10 mouse cellular contexts compared by ENCODE assay signal in genomic region chr14:57533214-57533613, GRCm38 (mm10). TPM values are rescaled to one million over a fixed set of nuclear protein-coding genes. Genes with fewer than 3 reads are reported as not detected.
DNase-seq lines count a peak whose midpoint lies in the region; ATAC-seq and TF ChIP-seq lines count a peak whose summit lies in the region.
"Had no signal": no experiment of that assay in that cellular context is flagged by ENCODE, and none has a peak within 500 bp of the region (broad histone marks: within the 10 kb centered on the region; RNA-seq: fewer than 3 reads in every experiment).

No protein-coding gene starts in this region.

- no peak overlapping the region for H3K27ac ChIP-seq in hindbrain, postnatal 0 days
- no peak overlapping the region for H3K27ac ChIP-seq in hindbrain, embryonic 12.5 days
- no peak overlapping the region for H3K27ac ChIP-seq in neural tube, embryonic 11.5 days (ENCODE audit: low read depth, low read length)
- H3K27ac ChIP-seq in hindbrain, embryonic 16.5 days (ENCODE audit: low read depth, low read length) = no peak overlapping the region
- H3K27ac ChIP-seq: limb, embryonic 15.5 days had no signal

- ATAC-seq in hindbrain, postnatal 0 days = no peak
- no peak for ATAC-seq in hindbrain, embryonic 12.5 days (ENCODE audit: low FRiP score)
- ATAC-seq in G1E (ENCODE audit: extremely low read depth, insufficient number of reproducible peaks, low FRiP score, poor library complexity, severe bottlenecking) = peak; percentile 19; the same call in 1 of the 2 replicates
- ATAC-seq in neural tube, embryonic 11.5 days (ENCODE audit: insufficient read depth, low FRiP score, low TSS enrichment) = no peak
- ATAC-seq in hindbrain, embryonic 16.5 days = no peak

- H3K9me3 ChIP-seq in hindbrain, postnatal 0 days (ENCODE audit: low read length) = no peaks in the 10 kb centered on the region
- no peaks in the 10 kb centered on the region for H3K9me3 ChIP-seq in hindbrain, embryonic 12.5 days (replicated peaks)
- H3K9me3 ChIP-seq in G1E (replicated peaks) = no peaks in the 10 kb centered on the region
- no peaks in the 10 kb centered on the region for H3K9me3 ChIP-seq in neural tube, embryonic 11.5 days (ENCODE audit: control insufficient read depth, low read length)
- no peaks in the 10 kb centered on the region for H3K9me3 ChIP-seq in hindbrain, embryonic 16.5 days (ENCODE audit: control insufficient read depth, low read length)
- H3K9me3 ChIP-seq: limb, embryonic 15.5 days; stomach, embryonic 15.5 days had no signal

- H3K9ac ChIP-seq in hindbrain, postnatal 0 days (replicated peaks; ENCODE audit: low read length) = no peak overlapping the region
- no peak overlapping the region for H3K9ac ChIP-seq in hindbrain, embryonic 12.5 days
- no peak overlapping the region for H3K9ac ChIP-seq in neural tube, embryonic 11.5 days (ENCODE audit: low read length)
- H3K9ac ChIP-seq in hindbrain, embryonic 16.5 days (ENCODE audit: low read depth, low read length) = no peak overlapping the region
- H3K9ac ChIP-seq: limb, embryonic 15.5 days; stomach, embryonic 15.5 days had no signal

- 51% methylated on average over 3 of the region's 3 CpGs for WGBS in hindbrain, postnatal 0 days
- WGBS in hindbrain, embryonic 12.5 days = 36% methylated on average over 3 of the region's 3 CpGs
- WGBS in neural tube, embryonic 11.5 days = 33% methylated on average over 3 of the region's 3 CpGs
- 39% methylated on average over 3 of the region's 3 CpGs for WGBS in hindbrain, embryonic 16.5 days

- DNase-seq in hindbrain, postnatal 0 days (ENCODE audit: low spot score) = peak; percentile 43
- DNase-seq in 3T3-L1 (ENCODE audit: low read depth, low spot score) (peak; percentile 50), G1E (ENCODE audit: low spot score) (no peak)
- peak; percentile 66 to 67 for DNase-seq in cerebellum, postnatal 36 days
- DNase-seq in kidney, postnatal 10 days = peak; percentile 79
- DNase-seq in neural tube, embryonic 11.5 days (ENCODE audit: low spot score) = peak; percentile 53

- H3K36me3 ChIP-seq in hindbrain, postnatal 0 days (ENCODE audit: insufficient read depth, low read length) = no peaks in the 10 kb centered on the region
- H3K36me3 ChIP-seq in hindbrain, embryonic 12.5 days = no peaks in the 10 kb centered on the region
- no peaks in the 10 kb centered on the region for H3K36me3 ChIP-seq in G1E (replicated peaks)
- H3K36me3 ChIP-seq in neural tube, embryonic 11.5 days (ENCODE audit: control insufficient read depth, insufficient read depth, low read length) = no peaks in the 10 kb centered on the region
- H3K36me3 ChIP-seq in hindbrain, embryonic 16.5 days (ENCODE audit: control insufficient read depth, insufficient read depth, low read length) = no peaks in the 10 kb centered on the region
- H3K36me3 ChIP-seq: limb, embryonic 15.5 days; stomach, embryonic 15.5 days had no signal

- H3K27me3 ChIP-seq in hindbrain, postnatal 0 days (ENCODE audit: insufficient read depth, low read length) = no peaks in the 10 kb centered on the region
- H3K27me3 ChIP-seq in hindbrain, embryonic 12.5 days = peaks cover 18% of the 10 kb centered on the region
- H3K27me3 ChIP-seq in G1E (ENCODE audit: insufficient read depth, low read length) = peaks cover 76% of the 10 kb centered on the region
- H3K27me3 ChIP-seq in neural tube, embryonic 11.5 days (ENCODE audit: control insufficient read depth, insufficient read depth, low read length) = peaks cover 4% of the 10 kb centered on the region
- H3K27me3 ChIP-seq in hindbrain, embryonic 16.5 days (replicated peaks; ENCODE audit: control insufficient read depth, insufficient read depth, low read length) = no peaks in the 10 kb centered on the region
- H3K27me3 ChIP-seq: limb, embryonic 15.5 days; stomach, embryonic 15.5 days had no signal

- H3K4me3 ChIP-seq in hindbrain, postnatal 0 days (ENCODE audit: low read length) = no peak overlapping the region
- H3K4me3 ChIP-seq in hindbrain, embryonic 12.5 days = no peak overlapping the region
- no peak overlapping the region for H3K4me3 ChIP-seq in G1E (ENCODE audit: low read depth, low read length)
- no peak overlapping the region for H3K4me3 ChIP-seq in neural tube, embryonic 11.5 days (ENCODE audit: low read depth, low read length)
- no peak overlapping the region for H3K4me3 ChIP-seq in hindbrain, embryonic 16.5 days (ENCODE audit: low read length)
- H3K4me3 ChIP-seq: limb, embryonic 15.5 days; stomach, embryonic 15.5 days had no signal

- no peak overlapping the region for H3K4me2 ChIP-seq in hindbrain, postnatal 0 days (ENCODE audit: low read depth, low read length)
- H3K4me2 ChIP-seq in hindbrain, embryonic 12.5 days (replicated peaks) = no peak overlapping the region
- H3K4me2 ChIP-seq in neural tube, embryonic 11.5 days (ENCODE audit: low read depth) = no peak overlapping the region
- no peak overlapping the region for H3K4me2 ChIP-seq in hindbrain, embryonic 16.5 days (ENCODE audit: low read length)
- H3K4me2 ChIP-seq: limb, embryonic 15.5 days; stomach, embryonic 15.5 days had no signal

- TF ChIP-seq CTCF in hindbrain, postnatal 0 days (IDR thresholded peaks at IDR 0.05; ENCODE audit: low read depth) = peak; percentile 83
- peak; percentile 65 for TF ChIP-seq CTCF in G1E (IDR thresholded peaks at IDR 0.05; ENCODE audit: low read depth, low read length)

- H3K4me1 ChIP-seq in hindbrain, postnatal 0 days (ENCODE audit: insufficient read depth, low read length) = peaks cover 28% of the 10 kb centered on the region
- H3K4me1 ChIP-seq in hindbrain, embryonic 12.5 days = peaks cover 31% of the 10 kb centered on the region
- H3K4me1 ChIP-seq in G1E (ENCODE audit: insufficient read depth, low read depth, low read length) = peaks cover 6% of the 10 kb centered on the region
- peaks cover 14% of the 10 kb centered on the region for H3K4me1 ChIP-seq in neural tube, embryonic 11.5 days (ENCODE audit: control insufficient read depth, insufficient read depth, low read length)
- peaks cover 30% of the 10 kb centered on the region for H3K4me1 ChIP-seq in hindbrain, embryonic 16.5 days (ENCODE audit: control insufficient read depth, insufficient read depth, low read depth, low read length)

RNA-seq across cellular contexts. Expression of gene Il17d, which starts 8.6 kb away (rescaled TPM):
- total RNA-seq in hindbrain, postnatal 0 days (2014; rRNA removed) = 35.5 and 35.8 TPM in 2 replicates
- 5.9 and 6.1 TPM in 2 replicates for polyA plus RNA-seq in hindbrain, postnatal 0 days (2015; fragmentation: Nextera tagmentation; extraction: Ambion mirVana)
- 4.6 and 4.8 TPM in 2 replicates for polyA plus RNA-seq in hindbrain, embryonic 12.5 days (2016; fragmentation: Nextera tagmentation; extraction: Ambion mirVana)
- total RNA-seq in G1E (2014; fragmentation: Nextera tagmentation) = not detected in 2 replicates
- not detected in 2 replicates for total RNA-seq in G1E (2017)
- polyA plus RNA-seq in G1E (2012) = 0.05 and 0.21 TPM in 2 replicates
- 0.48 and 1.7 TPM in 2 replicates for polyA plus RNA-seq in neural tube, embryonic 11.5 days (2014; fragmentation: Nextera tagmentation; extraction: Ambion mirVana)
- 4.9 and 6.3 TPM in 2 replicates for polyA plus RNA-seq in hindbrain, embryonic 16.5 days (2015; fragmentation: Nextera tagmentation; extraction: Ambion mirVana)

RNA-seq across cellular contexts. Expression of gene Eef1akmt1, which starts 38.2 kb away (rescaled TPM):
- 21.6 and 32.9 TPM in 2 replicates for total RNA-seq in hindbrain, postnatal 0 days (2014; rRNA removed)
- 69.9 and 71.2 TPM in 2 replicates for polyA plus RNA-seq in hindbrain, postnatal 0 days (2015; fragmentation: Nextera tagmentation; extraction: Ambion mirVana)
- 65.6 and 80.2 TPM in 2 replicates for polyA plus RNA-seq in hindbrain, embryonic 12.5 days (2016; fragmentation: Nextera tagmentation; extraction: Ambion mirVana)
- total RNA-seq in G1E (2014; fragmentation: Nextera tagmentation) (14.4 and 19.1 TPM in 2 replicates), G1E (2017) (36.4 and 39.7 TPM in 2 replicates)
- 1.1 and 1.4 TPM in 2 replicates for polyA plus RNA-seq in G1E (2012)
- polyA plus RNA-seq in neural tube, embryonic 11.5 days (2014; fragmentation: Nextera tagmentation; extraction: Ambion mirVana) = 87.5 and 90.4 TPM in 2 replicates
- 89.5 and 90.3 TPM in 2 replicates for polyA plus RNA-seq in hindbrain, embryonic 16.5 days (2015; fragmentation: Nextera tagmentation; extraction: Ambion mirVana)

Comparison
In these comparisons a context has a peak if more than half of its experiments do, and no peak if none do; other contexts are left out.
1. RNA of gene Eef1akmt1, which starts 38.2 kb away (polyA plus RNA-seq): 87.5 to 90.4 TPM in neural tube, embryonic 11.5 days, 89.5 to 90.3 TPM in hindbrain, embryonic 16.5 days, 65.6 to 80.2 TPM in hindbrain, embryonic 12.5 days and 69.9 to 71.2 TPM in hindbrain, postnatal 0 days; 1.1 to 1.4 TPM in G1E; every median in the first group is over 10 times any median in the second.